Mouse (Mus musculus) spleen, postnatal 36 days (tissue): ENCODE measurements at regions not wholly inside any gene's neighbourhood (a gene's known extent, or its start where the extent isn't known, plus 50 kb on each side); places are given as distances from the start of the nearest gene placed in this dataset.
A peak's percentile ranks its signal among the peaks of the same experiment; 100 is the strongest.

ENCODE experiments used
- DNase-seq, 2 experiments: peaks; one replicate each; pipeline ENCODE4 v3.0.0; 2022; ENCODE audit warnings: low spot score in 2 of 2, mixed read lengths in 1 of 2

- DNase-seq = peak in 1 of 2 experiments; percentile 50
Observed at GRCm38 (mm10) chr3:9884691-9885354, 203.1 kb upstream of the Gm9833 start.

GRCm38 (mm10) chr3:9885565-9885964 is 202.3 kb upstream of the Gm9833 start:
- DNase-seq = no peak

GRCm38 (mm10) chr3:9886077-9886476 is 201.8 kb upstream of the Gm9833 start:
- DNase-seq = no peak

GRCm38 (mm10) chr3:9886765-9887626 is 200.9 kb upstream of the Gm9833 start:
- peak; percentile 79 to 83 for DNase-seq

GRCm38 (mm10) chr3:9887627-9887994 is 200.3 kb upstream of the Gm9833 start:
- DNase-seq = no peak

- no peak for DNase-seq
Observed at GRCm38 (mm10) chr3:9888051-9888450, 199.9 kb upstream of the Gm9833 start.

- DNase-seq = peak; percentile 59 to 69
Observed at GRCm38 (mm10) chr3:9892884-9893494, 194.9 kb upstream of the Gm9833 start.

- DNase-seq = peak; percentile 72 to 76
Observed at GRCm38 (mm10) chr3:9895396-9896135, 192.3 kb upstream of the Gm9833 start.

- no peak for DNase-seq
Observed at GRCm38 (mm10) chr3:9896303-9896702, 191.6 kb upstream of the Gm9833 start.

- no peak for DNase-seq
Observed at GRCm38 (mm10) chr3:9901663-9902062, 186.2 kb upstream of the Gm9833 start.

- DNase-seq = no peak
Observed at GRCm38 (mm10) chr3:9913357-9913756, 174.6 kb upstream of the Gm9833 start.

GRCm38 (mm10) chr3:9916538-9917106 is 171.3 kb upstream of the Gm9833 start:
- DNase-seq = no peak

GRCm38 (mm10) chr3:9920331-9920730 is 167.6 kb upstream of the Gm9833 start:
- no peak for DNase-seq

- DNase-seq = no peak
Observed at GRCm38 (mm10) chr3:9921730-9922129, 166.2 kb upstream of the Gm9833 start.

GRCm38 (mm10) chr3:9922541-9923046 is 165.3 kb upstream of the Gm9833 start:
- no peak for DNase-seq

GRCm38 (mm10) chr3:9924630-9925029 is 163.3 kb upstream of the Gm9833 start:
- DNase-seq = no peak

GRCm38 (mm10) chr3:9936853-9937441 is 151.0 kb upstream of the Gm9833 start:
- DNase-seq = no peak

GRCm38 (mm10) chr3:9938651-9939050 is 149.3 kb upstream of the Gm9833 start:
- DNase-seq = no peak

- no peak for DNase-seq
Observed at GRCm38 (mm10) chr3:9942631-9943030, 145.3 kb upstream of the Gm9833 start.

GRCm38 (mm10) chr3:9947357-9948065 is 140.4 kb upstream of the Gm9833 start:
- peak; percentile 72 to 76 for DNase-seq
